Mouse (Mus musculus) MEL (cell line): ENCODE results near the gene Rin2. TPM values are rescaled to one million over a fixed set of nuclear protein-coding genes. Genes with fewer than 3 reads are reported as not detected.

Experiments
- DNase-seq: peaks from one replicate; pipeline ENCODE4 v3.0.0; 2011; ENCODE audit warnings: low read depth, low spot score
- H3K27ac ChIP-seq: 2 replicates; pipeline ENCODE4 v1.5.1; 2012; ENCODE audit warnings: low read depth, mild to moderate bottlenecking, control low read depth, low read length, moderate library complexity; ENCODE audit not compliant: control insufficient read depth
- H3K27me3 ChIP-seq, 2 experiments: fragments of 150-350 bp in 1 of 2; sonication (generic) in 1 of 2; 2 replicates each; pipeline ENCODE4 v1.6.1; 2012; ENCODE audit warnings: low read length in 2 of 2, mild to moderate bottlenecking in 2 of 2, improper control_type of control experiment in 1 of 2, moderate library complexity in 1 of 2; ENCODE audit not compliant: insufficient read depth in 2 of 2, control insufficient read depth in 1 of 2
- H3K36me3 ChIP-seq, 2 experiments: 2 replicates each; pipeline ENCODE4 v1.6.1; 2012 to 2014; ENCODE audit warnings: low read length in 2 of 2, improper control_type of control experiment in 1 of 2, inconsistent platforms in 1 of 2, mild to moderate bottlenecking in 1 of 2; ENCODE audit not compliant: insufficient read depth in 2 of 2, control insufficient read depth in 1 of 2
- H3K4me1 ChIP-seq, 2 experiments: fragments of 150-350 bp in 1 of 2; sonication (generic) in 1 of 2; 2 replicates each; pipeline ENCODE4 v1.6.1; 2012; ENCODE audit warnings: low read length in 2 of 2, improper control_type of control experiment in 1 of 2, mild to moderate bottlenecking in 1 of 2; ENCODE audit not compliant: insufficient read depth in 2 of 2, control insufficient read depth in 1 of 2
- H3K4me3 ChIP-seq, 2 experiments: fragments of 150-350 bp in 1 of 2; sonication (generic) in 1 of 2; 2 replicates each; pipeline ENCODE4 v1.5.1; 2012; ENCODE audit warnings: low read depth in 2 of 2, low read length in 2 of 2, mild to moderate bottlenecking in 2 of 2, moderate library complexity in 2 of 2, control low read depth in 1 of 2, improper control_type of control experiment in 1 of 2; ENCODE audit not compliant: control insufficient read depth in 1 of 2, insufficient read depth in 1 of 2
- H3K79me2 ChIP-seq: 2 replicates; pipeline ENCODE4 v1.6.1; 2012; ENCODE audit warnings: mild to moderate bottlenecking, low read length, moderate library complexity; ENCODE audit not compliant: control insufficient read depth, poor library complexity, insufficient read depth
- H3K9ac ChIP-seq: 2 replicates; pipeline ENCODE4 v1.6.1; 2012; ENCODE audit warnings: low read depth, mild to moderate bottlenecking, control low read depth, low read length, moderate library complexity; ENCODE audit not compliant: control insufficient read depth, poor library complexity, severe bottlenecking
- H3K9me3 ChIP-seq: fragments of 150-350 bp; sonication (generic); replicated peaks from 2 replicates; pipeline ENCODE4 v1.6.1; 2012; ENCODE audit warnings: mild to moderate bottlenecking, low read length, improper control_type of control experiment, moderate library complexity; ENCODE audit not compliant: insufficient read depth
- BHLHE40 ChIP-seq: IDR thresholded peaks from 2 replicates; pipeline ENCODE4 v1.6.1; 2012; ENCODE audit warnings: low read depth, mild to moderate bottlenecking, inconsistent platforms, low read length, improper control_type of control experiment, borderline replicate concordance
- CHD1 ChIP-seq: IDR thresholded peaks from 2 replicates; pipeline ENCODE4 v1.6.1; 2012; ENCODE audit warnings: low read depth, mild to moderate bottlenecking, inconsistent platforms, low read length, improper control_type of control experiment
- CTCF ChIP-seq, 3 experiments: IDR thresholded peaks in 2 of 3; conservative IDR thresholded peaks in 1 of 3; 2 replicates each; pipeline ENCODE4 v1.5.1; 2011 to 2012; ENCODE audit warnings: low read length in 3 of 3, low read depth in 2 of 3, mild to moderate bottlenecking in 2 of 3, improper control_type of control experiment in 1 of 3, inconsistent platforms in 1 of 3, mixed read lengths in 1 of 3, moderate library complexity in 1 of 3; ENCODE audit not compliant: control insufficient read depth in 1 of 3, insufficient read depth in 1 of 3, poor library complexity in 1 of 3, severe bottlenecking in 1 of 3
- E2F4 ChIP-seq: IDR thresholded peaks from 2 replicates; pipeline ENCODE4 v1.6.1; 2011; ENCODE audit warnings: low read depth, low read length, improper control_type of control experiment, borderline replicate concordance
- EP300 ChIP-seq, 2 experiments: IDR thresholded peaks; 2 replicates each; pipeline ENCODE4 v1.6.1; 2011; ENCODE audit warnings: improper control_type of control experiment in 2 of 2, low read length in 2 of 2, low read depth in 1 of 2, mild to moderate bottlenecking in 1 of 2
- GABPA ChIP-seq: IDR thresholded peaks from 2 replicates; pipeline ENCODE4 v1.6.1; 2012; ENCODE audit warnings: low read depth, mild to moderate bottlenecking, inconsistent platforms, low read length, improper control_type of control experiment, moderate library complexity
- HCFC1 ChIP-seq: IDR thresholded peaks from 2 replicates; pipeline ENCODE4 v1.6.1; 2012; ENCODE audit warnings: low read depth, mild to moderate bottlenecking, inconsistent platforms, low read length, improper control_type of control experiment, moderate library complexity
- MAZ ChIP-seq: IDR thresholded peaks from 2 replicates; pipeline ENCODE4 v1.6.1; 2012; ENCODE audit warnings: low read depth, mild to moderate bottlenecking, inconsistent platforms, low read length, improper control_type of control experiment
- MYB ChIP-seq: IDR thresholded peaks from 2 replicates; pipeline ENCODE4 v1.6.1; 2011; ENCODE audit warnings: mild to moderate bottlenecking, low read depth, low read length, improper control_type of control experiment
- POLR2AphosphoS2 ChIP-seq: IDR thresholded peaks from 2 replicates; pipeline ENCODE4 v1.6.1; 2011; ENCODE audit warnings: low read length, improper control_type of control experiment
- POLR2AphosphoS5 ChIP-seq: IDR thresholded peaks from 2 replicates; pipeline ENCODE4 v1.6.1; 2012; ENCODE audit warnings: low read depth, borderline replicate concordance, mild to moderate bottlenecking, inconsistent platforms, low read length, moderate library complexity, mixed read lengths
- SIN3A ChIP-seq: IDR thresholded peaks from 2 replicates; pipeline ENCODE4 v1.6.1; 2012; ENCODE audit warnings: low read length, improper control_type of control experiment, inconsistent platforms
- UBTF ChIP-seq: IDR thresholded peaks from 2 replicates; pipeline ENCODE4 v1.6.1; 2012; ENCODE audit warnings: low read depth, mild to moderate bottlenecking, inconsistent platforms, low read length, improper control_type of control experiment, moderate library complexity, borderline replicate concordance; ENCODE audit not compliant: insufficient read depth
- USF2 ChIP-seq, 2 experiments: IDR thresholded peaks; 2 replicates each; pipeline ENCODE4 v1.6.1; 2011 to 2012; ENCODE audit warnings: improper control_type of control experiment in 2 of 2, low read length in 2 of 2, borderline replicate concordance in 1 of 2, inconsistent platforms in 1 of 2, low read depth in 1 of 2, mild to moderate bottlenecking in 1 of 2; ENCODE audit not compliant: insufficient read depth in 1 of 2
- ZC3H11A ChIP-seq: IDR thresholded peaks from 2 replicates; pipeline ENCODE4 v1.6.1; 2012; ENCODE audit warnings: low read depth, mild to moderate bottlenecking, inconsistent platforms, low read length, improper control_type of control experiment
- ZKSCAN1 ChIP-seq: IDR thresholded peaks from 2 replicates; pipeline ENCODE4 v1.6.1; 2012; ENCODE audit warnings: low read depth, mild to moderate bottlenecking, inconsistent platforms, low read length, improper control_type of control experiment, moderate library complexity
- ZNF384 ChIP-seq: IDR thresholded peaks from 2 replicates; pipeline ENCODE4 v1.6.1; 2012; ENCODE audit warnings: low read depth, mild to moderate bottlenecking, inconsistent platforms, low read length, improper control_type of control experiment
- polyA plus RNA-seq, 2 experiments: library from polyadenylated mRNA; stranded (reverse) in 1 of 2; unstranded in 1 of 2; fragments of >175 nt in 1 of 2; fragments of >200 nt in 1 of 2; gene quantifications; 2 replicates each; pipeline versions ENCODE4 v1.2.1 to v1.2.4; 2012; ENCODE audit warnings: low replicate concordance in 2 of 2, low read depth in 1 of 2; ENCODE audit not compliant: insufficient read length in 2 of 2, insufficient read depth in 1 of 2, missing spikeins in 1 of 2
- total RNA-seq: library from RNA; depleted of rRNA; stranded (reverse); fragments of 300-350 nt; gene quantifications from 2 replicates; pipeline ENCODE4 v1.2.3, GENCODE M21; 2012

Rin2 gene
- total and polyA plus RNA-seq, 3 experiments, result 0.01 TPM; not detected in 2

GRCm38 (mm10) chr2:145680141-145680540 is 5.1 kb downstream of the Rin2 start:
- Histone ChIP-seq H3K4me3 (no peak overlapping the region), H3K36me3 (no peaks in the 10 kb centered on the region), H3K79me2 (no peaks in the 10 kb centered on the region), H3K9me3 (no peaks in the 10 kb centered on the region), H3K27me3 (no peaks in the 10 kb centered on the region), H3K4me1 (no peaks in the 10 kb centered on the region), H3K27ac (no peak overlapping the region), H3K9ac (no peak overlapping the region)
- TF ChIP-seq EP300 (IDR thresholded peaks at IDR 0.05; ENCODE audit: low read depth in 1 of 2, low read length in 2 of 2) (no peak), ZKSCAN1 (no peak), BHLHE40 (no peak), ZC3H11A (no peak), CHD1 (no peak), USF2 (IDR thresholded peaks at IDR 0.05; ENCODE audit: borderline replicate concordance in 1 of 2, insufficient read depth in 1 of 2, low read depth in 1 of 2, low read length in 2 of 2) (no peak), E2F4 (no peak), MAZ (no peak), POLR2AphosphoS5 (no peak)
- no peak for DNase-seq

GRCm38 (mm10) chr2:145680762-145681161 is 5.7 kb downstream of the Rin2 start:
- TF ChIP-seq USF2 (IDR thresholded peaks at IDR 0.05; ENCODE audit: borderline replicate concordance in 1 of 2, insufficient read depth in 1 of 2, low read depth in 1 of 2, low read length in 2 of 2), result no peak
- TF ChIP-seq ZNF384, result no peak
- no peak for TF ChIP-seq HCFC1
- no peak for TF ChIP-seq GABPA

GRCm38 (mm10) chr2:145681626-145682025 is 6.6 kb downstream of the Rin2 start:
- Histone ChIP-seq H3K9me3 (no peaks in the 10 kb centered on the region), H3K36me3 (no peaks in the 10 kb centered on the region), H3K9ac (no peak overlapping the region), H3K4me1 (no peaks in the 10 kb centered on the region), H3K4me3 (no peak overlapping the region), H3K79me2 (no peaks in the 10 kb centered on the region), H3K27ac (no peak overlapping the region), H3K27me3 (no peaks in the 10 kb centered on the region)
- TF ChIP-seq SIN3A (no peak), UBTF (no peak), POLR2AphosphoS2 (no peak), MYB (no peak), CTCF (IDR thresholded peaks at IDR 0.05 in 2 of 3, conservative IDR thresholded peaks at IDR 0.05 in 1 of 3; ENCODE audit: control insufficient read depth in 1 of 3, insufficient read depth in 1 of 3, low read depth in 2 of 3, low read length in 3 of 3, poor library complexity in 1 of 3, severe bottlenecking in 1 of 3) (no peak)
- no peak for DNase-seq

More at GRCm38 (mm10) chr2:145680762-145681161, 5.7 kb downstream of the Rin2 start:
- DNase-seq, result no peak
- Histone ChIP-seq H3K36me3 (no peaks in the 10 kb centered on the region), H3K4me1 (no peaks in the 10 kb centered on the region), H3K9ac (no peak overlapping the region), H3K9me3 (no peaks in the 10 kb centered on the region), H3K4me3 (no peak overlapping the region), H3K27me3 (no peaks in the 10 kb centered on the region), H3K27ac (no peak overlapping the region), H3K79me2 (no peaks in the 10 kb centered on the region)
